Mouse (Mus musculus) embryonic stem cell, embryonic (primary cell): ENCODE results near the gene Dera.

ENCODE experiments used
- CTCF ChIA-PET, 4 experiments: fragments of 300-600 bp in 2 of 4; fragments of 350-600 bp in 2 of 4; sonication (Branson Sonifier 250); formaldehyde crosslinking; loops; one replicate each; lab custom pipeline; 2022; ENCODE audit warnings: inconsistent platforms in 2 of 4; lab: Charles Lee
- POLR2A ChIA-PET, 4 experiments: fragments of 300-600 bp in 2 of 4; fragments of 350-600 bp in 2 of 4; sonication (Branson Sonifier 250); formaldehyde crosslinking; loops; one replicate each; lab custom pipeline; 2022; ENCODE audit warnings: antibody characterized with exemption in 4 of 4, inconsistent platforms in 1 of 4; lab: Charles Lee

The Dera gene

GRCm38 (mm10) chr6:137783899-137784637 is 29.7 kb downstream of the Dera start:
- CTCF ChIA-PET, result no interaction called here

GRCm38 (mm10) chr6:137788976-137789590 is 34.7 kb downstream of the Dera start:
- ChIA-PET CTCF (interaction anchor here in 1 of 4 experiments (0.6 kb wide), 1 partner anchor 32 kb away, joined by 3 read pairs; no protein-coding TSS in a partner anchor), POLR2A (interaction anchor here in 1 of 4 experiments (0.7 kb wide), 1 partner anchor 12 kb away, joined by 3 read pairs; no protein-coding TSS in a partner anchor)

More at GRCm38 (mm10) chr6:137783899-137784637, 29.7 kb downstream of the Dera start:
- POLR2A ChIA-PET, result no interaction called here

GRCm38 (mm10) chr6:137789658-137790057 is 35.3 kb downstream of the Dera start:
- ChIA-PET POLR2A (no interaction called here), CTCF (no interaction called here)

GRCm38 (mm10) chr6:137795494-137795893 is 41.1 kb downstream of the Dera start:
- ChIA-PET POLR2A (no interaction called here), CTCF (no interaction called here)

GRCm38 (mm10) chr6:137796596-137797567 is 42.5 kb downstream of the Dera start:
- ChIA-PET CTCF (interaction anchor here (0.5 to 1.3 kb wide), 15 partner anchors 11 to 1820 kb away, joined by 3 to 17 read pairs (median 3); no protein-coding TSS in a partner anchor), POLR2A (interaction anchor here in 2 of 4 experiments (0.6 to 1.1 kb wide), 3 partner anchors 35 to 1877 kb away, joined by 4 to 7 read pairs (median 6); no protein-coding TSS in a partner anchor)

- POLR2A ChIA-PET, result interaction anchor here in 1 of 4 experiments (1.1 kb wide), 1 partner anchor 11 kb away, joined by 3 read pairs; no protein-coding TSS in a partner anchor
- CTCF ChIA-PET, result interaction anchor here in 1 of 4 experiments (0.6 kb wide), 1 partner anchor 8 kb away, joined by 4 read pairs; no protein-coding TSS in a partner anchor
Observed at GRCm38 (mm10) chr6:137799253-137799652, 44.9 kb downstream of the Dera start.

- ChIA-PET CTCF (no interaction called here), POLR2A (interaction anchor here in 1 of 4 experiments (0.7 to 1.6 kb wide), 2 partner anchors 9 to 20 kb away, joined by 3 to 4 read pairs; no protein-coding TSS in a partner anchor)
Observed at GRCm38 (mm10) chr6:137803456-137804005, 49.2 kb downstream of the Dera start.

GRCm38 (mm10) chr6:137804121-137804520 is 49.8 kb downstream of the Dera start:
- ChIA-PET POLR2A (interaction anchor here in 2 of 4 experiments (0.6 to 1.6 kb wide), 2 partner anchors 9 to 50 kb away, joined by 4 to 5 read pairs; partner anchors contain the start of gene Dera (in 1 of the 2)), CTCF (no interaction called here)

- POLR2A ChIA-PET, result interaction anchor here in 2 of 4 experiments (0.6 kb wide), 2 partner anchors 51 to 837 kb away, joined by 3 to 5 read pairs; partner anchors contain the start of gene Dera (in 1 of the 2)
- CTCF ChIA-PET, result no interaction called here
Observed at GRCm38 (mm10) chr6:137804606-137805005, 50.3 kb downstream of the Dera start.

- ChIA-PET POLR2A (no interaction called here), CTCF (interaction anchor here in 1 of 4 experiments (0.6 kb wide), 1 partner anchor 229 kb away, joined by 3 read pairs; no protein-coding TSS in a partner anchor)
Observed at GRCm38 (mm10) chr6:137806342-137806741, 52.0 kb downstream of the Dera start.

- ChIA-PET CTCF (no interaction called here), POLR2A (no interaction called here)
Observed at GRCm38 (mm10) chr6:137806806-137807205, 52.5 kb downstream of the Dera start.

GRCm38 (mm10) chr6:137807296-137807695 is 53.0 kb downstream of the Dera start:
- POLR2A ChIA-PET, result no interaction called here
- CTCF ChIA-PET, result no interaction called here

- CTCF ChIA-PET, result no interaction called here
Observed at GRCm38 (mm10) chr6:137808706-137809105, 54.4 kb downstream of the Dera start.

GRCm38 (mm10) chr6:137810136-137810535 is 55.8 kb downstream of the Dera start:
- ChIA-PET POLR2A (interaction anchor here in 1 of 4 experiments (1.4 kb wide), 1 partner anchor 17 kb away, joined by 3 read pairs; no protein-coding TSS in a partner anchor), CTCF (no interaction called here)

More at GRCm38 (mm10) chr6:137808706-137809105, 54.4 kb downstream of the Dera start:
- POLR2A ChIA-PET, result no interaction called here

GRCm38 (mm10) chr6:137814006-137814405 is 59.7 kb downstream of the Dera start:
- ChIA-PET POLR2A (no interaction called here), CTCF (no interaction called here)

GRCm38 (mm10) chr6:137816508-137816907 is 62.2 kb downstream of the Dera start:
- ChIA-PET CTCF (interaction anchor here in 1 of 4 experiments (1.1 kb wide), 1 partner anchor 19 kb away, joined by 3 read pairs; no protein-coding TSS in a partner anchor), POLR2A (no interaction called here)

GRCm38 (mm10) chr6:137822550-137822949 is 68.2 kb downstream of the Dera start:
- ChIA-PET CTCF (no interaction called here), POLR2A (no interaction called here)
